Mouse (Mus musculus): ENCODE measurements around the gene Ankrd52. TPM values are rescaled to one million over a fixed set of nuclear protein-coding genes. Genes with fewer than 3 reads are reported as not detected.

Gene Ankrd52
- total and polyA plus RNA-seq, 3 experiments = 4.3 to 51.0 (median 15.3) TPM

- TF ChIP-seq POLR2A (IDR thresholded peaks at IDR 0.05; ENCODE audit: low read depth, low read length) (no peak), CHD2 (IDR thresholded peaks at IDR 0.05; ENCODE audit: low read length) (no peak), TBP (conservative IDR thresholded peaks at IDR 0.05; ENCODE audit: low read depth, low read length) (no peak), KAT2A (IDR thresholded peaks at IDR 0.05; ENCODE audit: insufficient replicate concordance, low read length) (no peak), EP300 (IDR thresholded peaks at IDR 0.05; ENCODE audit: low read length) (no peak), TCF12 (IDR thresholded peaks at IDR 0.05; ENCODE audit: low read depth, low read length) (no peak), E2F4 (IDR thresholded peaks at IDR 0.05; ENCODE audit: insufficient replicate concordance, low read depth, low read length) (no peak), CTCF (conservative IDR thresholded peaks at IDR 0.05 in 1 of 2, IDR thresholded peaks at IDR 0.05 in 1 of 2; ENCODE audit: low read depth in 2 of 2, low read length in 2 of 2) (no peak), MEF2A (IDR thresholded peaks at IDR 0.05; ENCODE audit: borderline replicate concordance, low read depth, low read length) (no peak), SIN3A (IDR thresholded peaks at IDR 0.05; ENCODE audit: low read length) (no peak), JUND (conservative IDR thresholded peaks at IDR 0.05; ENCODE audit: low read depth, low read length) (no peak), IRF4 (IDR thresholded peaks at IDR 0.05; ENCODE audit: low read depth, low read length) (no peak)
- peaks cover 17 to 45% of the 10 kb centered on the region in 2 experiments for H3K36me3 ChIP-seq (replicated peaks in 1 of 2; ENCODE audit: control insufficient read depth in 1 of 2, insufficient read depth in 1 of 2, low read length in 1 of 2)
- H3K79me2 ChIP-seq (replicated peaks; ENCODE audit: control insufficient read depth, extremely low read depth, insufficient read depth, poor library complexity, severe bottlenecking) = peaks cover 20% of the 10 kb centered on the region
- no peaks in the 10 kb centered on the region for H3K9me3 ChIP-seq (replicated peaks; ENCODE audit: low read length)
- H3K4me2 ChIP-seq (ENCODE audit: insufficient read depth, low read depth, poor library complexity, severe bottlenecking) = 0 out of 2 replicates have a peak overlapping the region, but pooled peaks have one; percentile 60
- no peak for DNase-seq (ENCODE audit: extremely low read depth)
- dilution Hi-C loops (cut with MboI; ENCODE audit: extremely low pct_ligation_motif_present, extremely low pct_unique_long_range_greater_than_20kb, low sequenced_read_pairs) = no loop called here
- H3K4me3 ChIP-seq (replicated peaks in 1 of 3; ENCODE audit: low read depth in 2 of 3, low read length in 2 of 3, poor library complexity in 1 of 3) = no peak overlapping the region
- in situ Hi-C loops (cut with MboI; ENCODE audit: low pct_ligation_motif_present, low pct_unique_long_range_greater_than_20kb, low sequenced_read_pairs) = no loop called here
- H3K4me1 ChIP-seq (ENCODE audit: control insufficient read depth in 1 of 2, insufficient read depth in 2 of 2) = peaks cover 6 to 24% of the 10 kb centered on the region in 2 experiments; a peak in 3 of 4 replicates
- H3K27me3 ChIP-seq (replicated peaks) = no peaks in the 10 kb centered on the region
- no peak overlapping the region for H3K9ac ChIP-seq (ENCODE audit: insufficient read depth, low read depth)
- H3K27ac ChIP-seq (ENCODE audit: insufficient read depth, low read depth) = no peak overlapping the region
Observed at GRCm38 (mm10) chr10:128413076-128413475, 36.2 kb downstream of the Ankrd52 start.

- Histone ChIP-seq H3K9me3 (replicated peaks; ENCODE audit: low read length) (no peaks in the 10 kb centered on the region), H3K27ac (ENCODE audit: insufficient read depth, low read depth) (no peak overlapping the region), H3K79me2 (replicated peaks; ENCODE audit: control insufficient read depth, extremely low read depth, insufficient read depth, poor library complexity, severe bottlenecking) (peaks cover 20% of the 10 kb centered on the region), H3K4me1 (ENCODE audit: control insufficient read depth in 1 of 2, insufficient read depth in 2 of 2) (peaks cover 0 to 16% of the 10 kb centered on the region in 2 experiments; a peak in 2 of 4 replicates), H3K27me3 (replicated peaks) (no peaks in the 10 kb centered on the region), H3K4me2 (ENCODE audit: insufficient read depth, low read depth, poor library complexity, severe bottlenecking) (no peak overlapping the region), H3K36me3 (replicated peaks in 1 of 2; ENCODE audit: control insufficient read depth in 1 of 2, insufficient read depth in 1 of 2, low read length in 1 of 2) (peaks cover 23 to 55% of the 10 kb centered on the region in 2 experiments), H3K4me3 (replicated peaks in 1 of 3; ENCODE audit: low read depth in 2 of 3, low read length in 2 of 3, poor library complexity in 1 of 3) (no peak overlapping the region), H3K9ac (ENCODE audit: insufficient read depth, low read depth) (no peak overlapping the region)
- dilution Hi-C loops (cut with MboI; ENCODE audit: extremely low pct_ligation_motif_present, extremely low pct_unique_long_range_greater_than_20kb, low sequenced_read_pairs) = no loop called here
- no peak for DNase-seq (ENCODE audit: extremely low read depth)
- in situ Hi-C loops (cut with MboI; ENCODE audit: low pct_ligation_motif_present, low pct_unique_long_range_greater_than_20kb, low sequenced_read_pairs) = no loop called here
- TF ChIP-seq ZC3H11A (IDR thresholded peaks at IDR 0.05; ENCODE audit: low read depth, low read length) = no peak
- TF ChIP-seq TBP (conservative IDR thresholded peaks at IDR 0.05; ENCODE audit: low read depth, low read length) = no peak
- no peak for TF ChIP-seq IRF4 (IDR thresholded peaks at IDR 0.05; ENCODE audit: low read depth, low read length)
- no peak for TF ChIP-seq JUN (IDR thresholded peaks at IDR 0.05; ENCODE audit: insufficient read depth, low read depth, low read length)
- no peak for TF ChIP-seq SIN3A (IDR thresholded peaks at IDR 0.05; ENCODE audit: low read length)
- no peak for TF ChIP-seq TCF12 (IDR thresholded peaks at IDR 0.05; ENCODE audit: low read depth, low read length)
- TF ChIP-seq CTCF (conservative IDR thresholded peaks at IDR 0.05 in 1 of 2, IDR thresholded peaks at IDR 0.05 in 1 of 2; ENCODE audit: low read depth in 2 of 2, low read length in 2 of 2) = no peak
- no peak for TF ChIP-seq GABPA (IDR thresholded peaks at IDR 0.05; ENCODE audit: insufficient replicate concordance, low read depth, low read length)
- no peak for TF ChIP-seq KAT2A (IDR thresholded peaks at IDR 0.05; ENCODE audit: insufficient replicate concordance, low read length)
- no peak for TF ChIP-seq MAX (IDR thresholded peaks at IDR 0.05; ENCODE audit: low read length)
- no peak for TF ChIP-seq RAD21 (IDR thresholded peaks at IDR 0.05; ENCODE audit: low read depth, low read length)
- TF ChIP-seq NELFE (IDR thresholded peaks at IDR 0.05; ENCODE audit: low read depth, low read length) = no peak
- no peak for TF ChIP-seq MYC (IDR thresholded peaks at IDR 0.05; ENCODE audit: low read depth, low read length)
- no peak for TF ChIP-seq USF2 (conservative IDR thresholded peaks at IDR 0.05; ENCODE audit: low read depth, low read length)
- no peak for TF ChIP-seq ZKSCAN1 (IDR thresholded peaks at IDR 0.05; ENCODE audit: borderline replicate concordance, low read depth, low read length)
- no peak for TF ChIP-seq BHLHE40 (IDR thresholded peaks at IDR 0.05; ENCODE audit: low read depth, low read length)
- no peak for TF ChIP-seq MAFK (IDR thresholded peaks at IDR 0.05; ENCODE audit: insufficient replicate concordance, low read length)
- TF ChIP-seq CHD1 (IDR thresholded peaks at IDR 0.05; ENCODE audit: low read depth, low read length) = no peak
- TF ChIP-seq E2F4 (IDR thresholded peaks at IDR 0.05; ENCODE audit: insufficient replicate concordance, low read depth, low read length) = no peak
- TF ChIP-seq POLR2A (IDR thresholded peaks at IDR 0.05; ENCODE audit: low read depth, low read length) = no peak
Observed at GRCm38 (mm10) chr10:128414848-128415247, 37.9 kb downstream of the Ankrd52 start.
